Mouse (Mus musculus) limb, embryonic 13.5 days (tissue): ENCODE measurements around the gene Cav1. TPM values are rescaled to one million over a fixed set of nuclear protein-coding genes. Genes with fewer than 3 reads are reported as not detected.
A peak's percentile ranks its signal among the peaks of the same experiment; 100 is the strongest.

ENCODE experiments used
- ATAC-seq: fragments of 200-750 bp; cut with Nextera tagmentation; 2 replicates; pipeline ENCODE4 v1.8.0; 2017; ENCODE audit warnings: low read depth, moderate number of reproducible peaks, moderate TSS enrichment; ENCODE audit not compliant: low FRiP score
- H3K27ac ChIP-seq: fragments of 300-500 bp; sonication (generic); 2 replicates; pipeline ENCODE4 v1.5.1; 2015; ENCODE audit warnings: inconsistent platforms, mild to moderate bottlenecking, moderate library complexity
- H3K27me3 ChIP-seq: fragments of 300-500 bp; sonication (generic); 2 replicates; pipeline ENCODE4 v1.6.1; 2015; ENCODE audit warnings: mild to moderate bottlenecking, inconsistent platforms
- H3K36me3 ChIP-seq: fragments of 300-500 bp; sonication (generic); 2 replicates; pipeline ENCODE4 v1.6.1; 2015; ENCODE audit warnings: inconsistent platforms, mild to moderate bottlenecking, moderate library complexity
- H3K4me1 ChIP-seq: fragments of 300-500 bp; sonication (generic); 2 replicates; pipeline ENCODE4 v1.6.1; 2015; ENCODE audit warnings: inconsistent platforms
- H3K4me2 ChIP-seq: fragments of 300-500 bp; sonication (generic); replicated peaks from 2 replicates; pipeline ENCODE4 v1.6.1; 2015; ENCODE audit warnings: inconsistent platforms, mild to moderate bottlenecking, moderate library complexity
- H3K4me3 ChIP-seq: fragments of 300-500 bp; sonication (generic); 2 replicates; pipeline ENCODE4 v1.5.1; 2015; ENCODE audit warnings: moderate library complexity, mild to moderate bottlenecking, inconsistent platforms
- H3K9ac ChIP-seq: fragments of 300-500 bp; sonication (generic); 2 replicates; pipeline ENCODE4 v1.6.1; 2015; ENCODE audit warnings: mild to moderate bottlenecking, inconsistent platforms
- H3K9me3 ChIP-seq: fragments of 300-500 bp; sonication (generic); 2 replicates; pipeline ENCODE4 v1.6.1; 2016; ENCODE audit warnings: inconsistent platforms
- WGBS: fragments of 180-500 bp; shearing (Covaris S2); methylation state at CpG from one replicate; pipeline ENCODE4 v1.1.7; 2015; 5-methylcytosine and 5-hydroxymethylcytosine counted together
- polyA plus RNA-seq: library from polyadenylated mRNA; unstranded; fragments of >200 nt; fragmentation: Nextera tagmentation; extraction: Ambion mirVana; gene quantifications from 2 replicates; pipeline ENCODE4 v1.2.1, GENCODE M21; 2015

The Cav1 gene
- polyA plus RNA-seq, 1 experiment from 2014 or later, result 76.4 TPM

DNA sequence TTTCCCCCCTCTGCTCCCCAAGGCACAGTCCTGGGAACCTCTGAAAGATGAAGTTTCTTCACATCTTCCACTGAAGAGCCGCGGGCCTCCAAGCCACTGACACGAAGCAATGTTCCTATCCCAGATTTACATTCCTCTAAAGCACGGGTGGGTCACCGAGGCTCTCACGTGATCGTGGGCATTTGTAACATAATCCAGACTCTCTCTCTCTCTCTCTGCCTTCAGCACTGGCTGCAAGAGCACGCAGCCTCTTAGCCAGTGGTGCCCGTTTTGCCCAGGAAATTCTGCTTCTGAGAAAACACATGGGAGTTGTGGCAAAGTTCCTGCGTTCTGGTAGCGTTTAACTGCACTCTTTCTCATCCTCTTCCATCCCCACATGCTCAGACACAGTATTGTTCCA, 21.1 kb downstream of the Cav1 start:
- 30% methylated on average over 11 of the region's 11 CpGs for WGBS
- Histone ChIP-seq H3K9me3 (no peaks in the 10 kb centered on the region), H3K4me3 (no peak overlapping the region), H3K27me3 (no peaks in the 10 kb centered on the region), H3K4me2 (peak overlapping the region; percentile 46), H3K27ac (no peak overlapping the region), H3K9ac (no peak overlapping the region), H3K36me3 (no peaks in the 10 kb centered on the region), H3K4me1 (peaks cover 8% of the 10 kb centered on the region; the same call in 1 of the 2 replicates)
- peak; percentile 57; the same call in 1 of the 2 replicates for ATAC-seq

DNA sequence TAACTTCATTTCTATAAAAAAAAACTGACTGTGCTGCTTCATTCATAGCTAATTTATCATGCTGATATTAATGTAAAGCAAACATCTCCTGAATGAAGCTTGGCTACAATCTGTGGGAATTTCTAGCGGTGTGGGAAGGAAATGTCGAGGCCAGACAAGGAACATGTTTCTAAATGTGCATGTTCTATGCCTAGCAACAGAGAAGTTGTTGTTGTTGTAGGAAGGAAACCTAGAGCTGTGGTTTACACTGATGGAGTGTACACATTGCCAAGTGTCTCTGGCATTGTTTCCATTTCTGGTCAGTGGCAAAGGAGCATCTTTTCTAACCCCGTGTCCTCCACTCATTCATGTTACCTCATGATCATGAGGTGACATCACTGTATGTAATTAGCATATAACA, 23.7 kb downstream of the Cav1 start:
- H3K4me1 ChIP-seq, result peaks cover 7% of the 10 kb centered on the region; the same call in 1 of the 2 replicates
- no peak overlapping the region for H3K9ac ChIP-seq
- H3K36me3 ChIP-seq, result no peaks in the 10 kb centered on the region
- 80% methylated on average over 3 of the region's 3 CpGs for WGBS
- no peak overlapping the region for H3K4me3 ChIP-seq
- no peak overlapping the region for H3K4me2 ChIP-seq
- H3K9me3 ChIP-seq, result no peaks in the 10 kb centered on the region
- no peak for ATAC-seq
- no peaks in the 10 kb centered on the region for H3K27me3 ChIP-seq
- H3K27ac ChIP-seq, result no peak overlapping the region

GRCm38 (mm10) chr6:17337724-17338123, 31.6 kb downstream of the Cav1 start:
- H3K9ac ChIP-seq, result no peak overlapping the region
- H3K27ac ChIP-seq, result no peak overlapping the region
- H3K9me3 ChIP-seq, result no peaks in the 10 kb centered on the region
- H3K27me3 ChIP-seq, result no peaks in the 10 kb centered on the region
- 94% methylated on average over 2 of the region's 2 CpGs for WGBS
- H3K4me2 ChIP-seq, result no peak overlapping the region
- peaks cover 3% of the 10 kb centered on the region; the same call in 1 of the 2 replicates for H3K4me1 ChIP-seq
- no peaks in the 10 kb centered on the region for H3K36me3 ChIP-seq
- ATAC-seq, result no peak
- H3K4me3 ChIP-seq, result no peak overlapping the region

DNA sequence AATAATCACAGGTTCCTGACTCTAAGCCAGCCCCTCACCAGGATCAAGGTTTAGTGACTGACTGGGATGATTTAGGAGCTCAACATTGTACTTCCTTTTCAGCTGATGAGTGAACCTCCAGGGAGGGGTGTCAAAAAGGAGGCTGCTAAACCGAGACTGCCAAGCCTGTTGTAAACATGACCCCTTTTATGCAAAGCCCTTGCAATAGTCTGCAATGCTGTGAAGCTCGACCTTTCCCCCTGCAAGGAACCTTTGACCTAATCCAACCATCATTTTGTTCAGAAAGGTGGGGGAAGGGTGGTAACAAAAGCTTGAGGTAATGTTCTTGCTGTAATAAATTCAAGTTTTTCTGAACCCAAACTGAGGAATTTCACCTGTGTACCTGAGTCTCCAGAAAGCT, 34.3 kb downstream of the Cav1 start:
- Histone ChIP-seq H3K4me2 (no peak overlapping the region), H3K27ac (no peak overlapping the region), H3K36me3 (no peaks in the 10 kb centered on the region), H3K9ac (no peak overlapping the region), H3K27me3 (no peaks in the 10 kb centered on the region), H3K4me3 (no peak overlapping the region), H3K4me1 (peaks cover 3% of the 10 kb centered on the region; the same call in 1 of the 2 replicates), H3K9me3 (no peaks in the 10 kb centered on the region)
- ATAC-seq, result no peak
- 6% methylated on average over 2 of the region's 2 CpGs for WGBS

GRCm38 (mm10) chr6:17348011-17348410, 41.9 kb downstream of the Cav1 start:
- Histone ChIP-seq H3K27me3 (no peaks in the 10 kb centered on the region), H3K9ac (no peak overlapping the region), H3K27ac (no peak overlapping the region), H3K4me3 (no peak overlapping the region), H3K4me1 (no peaks in the 10 kb centered on the region), H3K36me3 (no peaks in the 10 kb centered on the region), H3K4me2 (no peak overlapping the region), H3K9me3 (no peaks in the 10 kb centered on the region)
- no peak for ATAC-seq
- 56% methylated on average over 3 of the region's 3 CpGs for WGBS

GRCm38 (mm10) chr6:17350803-17351202, 44.7 kb downstream of the Cav1 start:
- no peak for ATAC-seq
- WGBS, result 83% methylated on average over 5 of the region's 5 CpGs
- Histone ChIP-seq H3K9me3 (no peaks in the 10 kb centered on the region), H3K36me3 (no peaks in the 10 kb centered on the region), H3K4me1 (no peaks in the 10 kb centered on the region), H3K27me3 (no peaks in the 10 kb centered on the region), H3K9ac (no peak overlapping the region), H3K27ac (no peak overlapping the region), H3K4me3 (no peak overlapping the region), H3K4me2 (no peak overlapping the region)

DNA sequence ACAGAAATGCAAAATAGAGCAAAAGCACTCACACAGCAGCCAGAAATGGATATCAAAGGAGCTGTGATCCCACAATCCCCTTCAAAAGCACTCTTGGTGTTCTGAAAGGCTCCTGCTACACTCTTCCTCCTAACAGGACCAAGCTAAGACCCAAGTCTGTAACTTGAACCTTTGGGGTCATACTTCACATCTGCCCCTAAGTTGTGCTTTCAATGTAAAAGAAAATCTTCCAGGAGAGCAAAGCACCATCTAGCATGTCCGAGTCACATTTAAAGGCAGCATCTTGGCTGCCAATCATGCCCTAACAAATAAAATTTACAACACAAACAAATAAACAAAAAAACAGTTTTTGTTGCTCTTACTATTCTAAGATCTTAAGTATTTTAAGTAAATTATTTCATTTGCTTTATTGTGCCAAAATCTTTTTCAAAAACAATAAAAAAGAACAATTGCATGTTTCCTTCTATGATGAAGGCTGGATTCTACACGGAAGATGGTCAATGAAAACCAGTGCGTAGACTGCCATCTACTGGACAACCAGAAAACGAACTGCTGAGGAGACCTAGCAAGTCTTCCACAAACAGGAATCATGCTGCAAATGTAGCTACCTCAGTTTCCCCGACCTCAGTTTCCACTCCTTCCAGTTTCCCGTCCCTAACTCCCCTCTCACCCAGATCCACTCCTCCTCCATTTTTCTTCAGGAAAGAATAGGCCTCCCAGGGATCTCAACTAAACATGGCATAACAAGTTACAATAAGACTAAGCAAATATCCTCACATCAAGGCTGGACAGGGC, 53.0 kb downstream of the Cav1 start:
- Histone ChIP-seq H3K4me1 (no peaks in the 10 kb centered on the region), H3K27ac (no peak overlapping the region), H3K36me3 (no peaks in the 10 kb centered on the region), H3K9me3 (no peaks in the 10 kb centered on the region), H3K4me2 (no peak overlapping the region), H3K27me3 (no peaks in the 10 kb centered on the region), H3K9ac (no peak overlapping the region), H3K4me3 (no peak overlapping the region)
- no peak for ATAC-seq
- WGBS, result 13% methylated on average over 6 of the region's 6 CpGs

- Histone ChIP-seq H3K9me3 (no peaks in the 10 kb centered on the region), H3K27ac (no peak overlapping the region), H3K27me3 (no peaks in the 10 kb centered on the region), H3K4me1 (no peaks in the 10 kb centered on the region), H3K4me3 (no peak overlapping the region), H3K4me2 (no peak overlapping the region), H3K9ac (no peak overlapping the region), H3K36me3 (no peaks in the 10 kb centered on the region)
- WGBS, result 45% methylated on average over 3 of the region's 3 CpGs
- no peak for ATAC-seq
Measured at GRCm38 (mm10) chr6:17362771-17363170, 56.6 kb downstream of the Cav1 start.

DNA sequence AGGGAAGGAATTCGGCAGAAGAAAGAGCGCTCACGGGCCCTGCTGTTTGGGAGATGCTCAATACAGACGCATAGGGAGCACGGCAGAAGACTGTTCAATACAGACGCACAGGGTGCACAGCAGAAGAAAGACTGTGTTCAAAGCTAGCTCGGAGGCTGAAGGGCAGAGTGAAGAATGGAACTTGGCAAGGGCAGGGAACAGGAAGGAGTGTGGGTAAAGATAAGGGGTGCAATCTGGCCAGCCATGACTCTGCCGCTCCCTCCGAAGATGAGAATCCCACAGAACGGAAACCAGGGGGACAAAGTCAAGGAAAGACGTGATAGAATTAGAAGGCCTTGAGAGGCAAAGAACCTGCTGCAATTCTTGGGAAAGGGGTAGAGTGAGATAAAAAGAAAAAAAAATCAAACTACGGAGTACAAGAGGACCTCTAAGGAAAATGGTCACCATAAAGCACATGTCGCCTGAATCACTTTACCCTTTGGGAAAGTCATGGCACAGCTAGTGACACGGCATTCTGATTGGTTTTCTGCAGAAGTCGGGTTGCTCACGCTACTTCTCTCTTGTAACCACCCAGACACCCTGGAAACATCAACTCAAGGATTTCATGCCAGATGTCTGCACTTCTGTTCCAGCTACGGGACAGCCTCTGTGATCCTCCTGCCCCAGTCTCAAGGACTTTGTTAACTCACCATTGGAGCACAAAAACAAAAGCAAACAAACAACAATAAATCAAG, 57.5 kb downstream of the Cav1 start:
- Histone ChIP-seq H3K4me2 (no peak overlapping the region), H3K36me3 (no peaks in the 10 kb centered on the region), H3K27me3 (no peaks in the 10 kb centered on the region), H3K4me3 (no peak overlapping the region), H3K9ac (no peak overlapping the region), H3K9me3 (no peaks in the 10 kb centered on the region), H3K27ac (no peak overlapping the region), H3K4me1 (no peaks in the 10 kb centered on the region)
- WGBS, result 86% methylated on average over 17 of the region's 17 CpGs
- no peak for ATAC-seq

- Histone ChIP-seq H3K27me3 (no peaks in the 10 kb centered on the region), H3K4me3 (no peak overlapping the region), H3K27ac (no peak overlapping the region), H3K9ac (no peak overlapping the region), H3K4me2 (no peak overlapping the region), H3K9me3 (no peaks in the 10 kb centered on the region), H3K36me3 (no peaks in the 10 kb centered on the region), H3K4me1 (no peaks in the 10 kb centered on the region)
- no peak for ATAC-seq
- WGBS, result 89% methylated on average over 5 of the region's 5 CpGs
Measured at GRCm38 (mm10) chr6:17374326-17374725, 68.2 kb downstream of the Cav1 start.

DNA sequence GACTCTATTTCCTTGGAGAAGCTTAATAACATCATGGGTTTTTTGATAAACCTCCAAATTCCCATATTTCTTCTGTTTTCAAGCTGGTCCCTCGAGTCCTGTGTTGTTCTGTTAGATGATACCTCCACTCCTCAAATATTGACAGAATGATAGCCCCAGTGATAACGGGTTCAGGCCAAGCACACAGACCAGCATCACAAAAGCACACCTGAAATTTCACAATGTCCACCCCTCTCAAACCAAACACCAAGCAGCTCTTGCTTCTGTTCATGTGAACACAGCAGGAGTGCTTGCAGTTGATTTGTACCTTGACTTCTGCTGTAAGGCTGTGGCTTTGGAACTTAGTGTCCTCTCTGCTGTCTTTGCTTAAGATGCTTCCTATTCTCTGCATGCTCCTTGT, 71.2 kb downstream of the Cav1 start:
- H3K27ac ChIP-seq, result no peak overlapping the region
- H3K27me3 ChIP-seq, result no peaks in the 10 kb centered on the region
- H3K4me2 ChIP-seq, result no peak overlapping the region
- no peak overlapping the region for H3K4me3 ChIP-seq
- no peak for ATAC-seq
- no peak overlapping the region for H3K9ac ChIP-seq
- no peaks in the 10 kb centered on the region for H3K4me1 ChIP-seq
- no peaks in the 10 kb centered on the region for H3K36me3 ChIP-seq
- no peaks in the 10 kb centered on the region for H3K9me3 ChIP-seq
- WGBS, result 78% methylated on average over 2 of the region's 2 CpGs

GRCm38 (mm10) chr6:17380102-17380501, 74.0 kb downstream of the Cav1 start:
- no peaks in the 10 kb centered on the region for H3K27me3 ChIP-seq
- WGBS, result 92% methylated on average over 3 of the region's 3 CpGs
- H3K9ac ChIP-seq, result no peak overlapping the region
- no peaks in the 10 kb centered on the region for H3K36me3 ChIP-seq
- no peak for ATAC-seq
- no peak overlapping the region for H3K27ac ChIP-seq
- H3K4me2 ChIP-seq, result no peak overlapping the region
- no peaks in the 10 kb centered on the region for H3K9me3 ChIP-seq
- H3K4me1 ChIP-seq, result no peaks in the 10 kb centered on the region
- no peak overlapping the region for H3K4me3 ChIP-seq
